Mouse (Mus musculus): Measurements from ENCODE around the gene Gpatch2. TPM values are rescaled to one million over a fixed set of nuclear protein-coding genes. Genes with fewer than 3 reads are reported as not detected.

Gpatch2 gene
- total RNA-seq, 2 experiments from 2014 or later, result 22.2 to 22.3 TPM

- no peak overlapping the region for H3K4me3 ChIP-seq
- no peak for TF ChIP-seq CTCF (IDR thresholded peaks at IDR 0.05)
- intact Hi-C loops (cut with DNase I), result no loop called here
- no peak overlapping the region for H3K27ac ChIP-seq
- DNase-seq (ENCODE audit: extremely low spot score in 1 of 2, low spot score in 2 of 2), result no peak
These were observed 77.1 kb downstream of the Gpatch2 start for GRCm38 (mm10) chr1:187292395-187292749.

- no peak overlapping the region for H3K27ac ChIP-seq
- TF ChIP-seq CTCF (IDR thresholded peaks at IDR 0.05), result no peak
- DNase-seq (ENCODE audit: extremely low spot score in 1 of 2, low spot score in 2 of 2), result no peak
- intact Hi-C loops (cut with DNase I), result no loop called here
- H3K4me3 ChIP-seq, result no peak overlapping the region
These were observed 77.9 kb downstream of the Gpatch2 start for GRCm38 (mm10) chr1:187293233-187293632.

GRCm38 (mm10) chr1:187294522-187294921 is 79.2 kb downstream of the Gpatch2 start:
- no peak overlapping the region for H3K4me3 ChIP-seq
- no peak for DNase-seq (ENCODE audit: extremely low spot score in 1 of 2, low spot score in 2 of 2)
- no peak overlapping the region for H3K27ac ChIP-seq
- intact Hi-C loops (cut with DNase I), result no loop called here
- no peak for TF ChIP-seq CTCF (IDR thresholded peaks at IDR 0.05)

- intact Hi-C loops (cut with DNase I), result no loop called here
- Histone ChIP-seq H3K4me3 (no peak overlapping the region), H3K27ac (no peak overlapping the region)
- TF ChIP-seq CTCF (IDR thresholded peaks at IDR 0.05), result no peak
- DNase-seq (ENCODE audit: extremely low spot score in 1 of 2, low spot score in 2 of 2), result no peak
These were observed 79.8 kb downstream of the Gpatch2 start for GRCm38 (mm10) chr1:187295038-187295559.

GRCm38 (mm10) chr1:187295711-187296110 is 80.4 kb downstream of the Gpatch2 start:
- H3K27ac ChIP-seq, result no peak overlapping the region
- intact Hi-C loops (cut with DNase I), result no loop called here
- no peak for DNase-seq (ENCODE audit: extremely low spot score in 1 of 2, low spot score in 2 of 2)
- H3K4me3 ChIP-seq, result no peak overlapping the region
- no peak for TF ChIP-seq CTCF (IDR thresholded peaks at IDR 0.05)

- no peak for DNase-seq (ENCODE audit: extremely low spot score in 1 of 2, low spot score in 2 of 2)
- intact Hi-C loops (cut with DNase I), result no loop called here
- TF ChIP-seq CTCF (IDR thresholded peaks at IDR 0.05), result no peak; the same call in none of the 2 replicates
- Histone ChIP-seq H3K4me3 (no peak overlapping the region), H3K27ac (no peak overlapping the region)
These were observed 83.9 kb downstream of the Gpatch2 start for GRCm38 (mm10) chr1:187299236-187299635.

GRCm38 (mm10) chr1:187300626-187301025 is 85.3 kb downstream of the Gpatch2 start:
- no peak for DNase-seq (ENCODE audit: extremely low spot score in 1 of 2, low spot score in 2 of 2)
- no peak overlapping the region for H3K4me3 ChIP-seq
- TF ChIP-seq CTCF (IDR thresholded peaks at IDR 0.05), result no peak
- H3K27ac ChIP-seq, result no peak overlapping the region
- intact Hi-C loops (cut with DNase I), result no loop called here

- H3K27ac ChIP-seq, result no peak overlapping the region
- intact Hi-C loops (cut with DNase I), result no loop called here
- H3K4me3 ChIP-seq, result no peak overlapping the region
- DNase-seq (ENCODE audit: extremely low spot score in 1 of 2, low spot score in 2 of 2), result no peak
- no peak for TF ChIP-seq CTCF (IDR thresholded peaks at IDR 0.05)
These were observed 87.9 kb downstream of the Gpatch2 start for GRCm38 (mm10) chr1:187303221-187303620.

- Histone ChIP-seq H3K27ac (no peak overlapping the region), H3K4me3 (no peak overlapping the region)
- no peak for DNase-seq (ENCODE audit: extremely low spot score in 1 of 2, low spot score in 2 of 2)
- no peak for TF ChIP-seq CTCF (IDR thresholded peaks at IDR 0.05)
- intact Hi-C loops (cut with DNase I), result no loop called here
These were observed 92.0 kb downstream of the Gpatch2 start for GRCm38 (mm10) chr1:187307335-187307734.

GRCm38 (mm10) chr1:187308523-187308922 is 93.2 kb downstream of the Gpatch2 start:
- intact Hi-C loops (cut with DNase I), result no loop called here
- TF ChIP-seq CTCF (IDR thresholded peaks at IDR 0.05), result no peak
- no peak for DNase-seq (ENCODE audit: extremely low spot score in 1 of 2, low spot score in 2 of 2)
- Histone ChIP-seq H3K4me3 (no peak overlapping the region), H3K27ac (no peak overlapping the region)

GRCm38 (mm10) chr1:187311122-187311521 is 95.8 kb downstream of the Gpatch2 start:
- H3K27ac ChIP-seq, result no peak overlapping the region
- no peak overlapping the region for H3K4me3 ChIP-seq
- no peak for TF ChIP-seq CTCF (IDR thresholded peaks at IDR 0.05)
- intact Hi-C loops (cut with DNase I), result no loop called here
- DNase-seq (ENCODE audit: extremely low spot score in 1 of 2, low spot score in 2 of 2), result no peak

- no peak for TF ChIP-seq CTCF (IDR thresholded peaks at IDR 0.05)
- H3K4me3 ChIP-seq, result no peak overlapping the region
- intact Hi-C loops (cut with DNase I), result no loop called here
- H3K27ac ChIP-seq, result no peak overlapping the region
- no peak for DNase-seq (ENCODE audit: extremely low spot score in 1 of 2, low spot score in 2 of 2)
These were observed 98.0 kb downstream of the Gpatch2 start for GRCm38 (mm10) chr1:187313323-187313722.

GRCm38 (mm10) chr1:187313763-187314162 is 98.5 kb downstream of the Gpatch2 start:
- H3K4me3 ChIP-seq, result no peak overlapping the region
- H3K27ac ChIP-seq, result no peak overlapping the region
- no peak for DNase-seq (ENCODE audit: extremely low spot score in 1 of 2, low spot score in 2 of 2)
- intact Hi-C loops (cut with DNase I), result no loop called here
- TF ChIP-seq CTCF (IDR thresholded peaks at IDR 0.05), result no peak
